Mouse (Mus musculus): ENCODE data around the gene Mapk6. TPM values are rescaled to one million over a fixed set of nuclear protein-coding genes. Genes with fewer than 3 reads are reported as not detected.

Mapk6 gene
- polyA plus RNA-seq, 1 experiment from 2014 or later = 217 TPM

GRCm38 (mm10) chr9:75437653-75438385, 28.0 kb upstream of the Mapk6 start:
- Histone ChIP-seq H3K4me2 (replicated peaks; ENCODE audit: low read depth, low read length) (no peak overlapping the region), H3K4me3 (ENCODE audit: low read depth, low read length) (no peak overlapping the region), H3K9me3 (ENCODE audit: control insufficient read depth, low read length) (no peaks in the 10 kb centered on the region), H3K27me3 (ENCODE audit: control insufficient read depth, insufficient read depth, low read length) (no peaks in the 10 kb centered on the region), H3K4me1 (replicated peaks; ENCODE audit: control insufficient read depth, insufficient read depth, low read length) (peaks cover 5% of the 10 kb centered on the region; the same call in 1 of the 2 replicates), H3K36me3 (ENCODE audit: control insufficient read depth, insufficient read depth, low read length) (no peaks in the 10 kb centered on the region), H3K27ac (ENCODE audit: low read depth, low read length) (no peak overlapping the region), H3K9ac (ENCODE audit: low read depth, low read length) (no peak overlapping the region)
- 37% methylated on average over 6 of the region's 6 CpGs for WGBS
- ATAC-seq (ENCODE audit: low FRiP score) (no peak), DNase-seq (ENCODE audit: low spot score) (peak; percentile 34)

GRCm38 (mm10) chr9:75435918-75436317, 26.1 kb upstream of the Mapk6 start:
- WGBS = 3% methylated on average over 12 of the region's 12 CpGs
- no peak overlapping the region for H3K4me3 ChIP-seq (ENCODE audit: low read depth, low read length)
- peak; percentile 79 for ATAC-seq (ENCODE audit: low FRiP score)
- no peaks in the 10 kb centered on the region for H3K9me3 ChIP-seq (ENCODE audit: control insufficient read depth, low read length)
- no peaks in the 10 kb centered on the region for H3K36me3 ChIP-seq (ENCODE audit: control insufficient read depth, insufficient read depth, low read length)
- H3K4me2 ChIP-seq (replicated peaks; ENCODE audit: low read depth, low read length) = no peak overlapping the region
- no peaks in the 10 kb centered on the region for H3K27me3 ChIP-seq (ENCODE audit: control insufficient read depth, insufficient read depth, low read length)
- no peak overlapping the region for H3K9ac ChIP-seq (ENCODE audit: low read depth, low read length)
- DNase-seq (ENCODE audit: low spot score) = peak; percentile 83
- 0 out of 2 replicates have a peak, but pooled peaks cover 2% of the 10 kb centered on the region for H3K4me1 ChIP-seq (replicated peaks; ENCODE audit: control insufficient read depth, insufficient read depth, low read length)
- no peak overlapping the region for H3K27ac ChIP-seq (ENCODE audit: low read depth, low read length)

GRCm38 (mm10) chr9:75435291-75435690, 25.5 kb upstream of the Mapk6 start:
- DNase-seq (ENCODE audit: low spot score) (no peak), ATAC-seq (ENCODE audit: low FRiP score) (peak; percentile 21; the same call in 1 of the 2 replicates)
- Histone ChIP-seq H3K27me3 (ENCODE audit: control insufficient read depth, insufficient read depth, low read length) (no peaks in the 10 kb centered on the region), H3K4me2 (replicated peaks; ENCODE audit: low read depth, low read length) (no peak overlapping the region), H3K9me3 (ENCODE audit: control insufficient read depth, low read length) (no peaks in the 10 kb centered on the region), H3K4me3 (ENCODE audit: low read depth, low read length) (no peak overlapping the region), H3K9ac (ENCODE audit: low read depth, low read length) (no peak overlapping the region), H3K4me1 (replicated peaks; ENCODE audit: control insufficient read depth, insufficient read depth, low read length) (0 out of 2 replicates have a peak, but pooled peaks cover 2% of the 10 kb centered on the region), H3K36me3 (ENCODE audit: control insufficient read depth, insufficient read depth, low read length) (no peaks in the 10 kb centered on the region), H3K27ac (ENCODE audit: low read depth, low read length) (no peak overlapping the region)
- WGBS = 82% methylated on average over 4 of the region's 4 CpGs

GRCm38 (mm10) chr9:75434872-75435271, 25.1 kb upstream of the Mapk6 start:
- Histone ChIP-seq H3K9ac (ENCODE audit: low read depth, low read length) (no peak overlapping the region), H3K36me3 (ENCODE audit: control insufficient read depth, insufficient read depth, low read length) (no peaks in the 10 kb centered on the region), H3K9me3 (ENCODE audit: control insufficient read depth, low read length) (no peaks in the 10 kb centered on the region), H3K4me1 (replicated peaks; ENCODE audit: control insufficient read depth, insufficient read depth, low read length) (0 out of 2 replicates have a peak, but pooled peaks cover 2% of the 10 kb centered on the region), H3K4me3 (ENCODE audit: low read depth, low read length) (no peak overlapping the region), H3K4me2 (replicated peaks; ENCODE audit: low read depth, low read length) (no peak overlapping the region), H3K27ac (ENCODE audit: low read depth, low read length) (no peak overlapping the region), H3K27me3 (ENCODE audit: control insufficient read depth, insufficient read depth, low read length) (no peaks in the 10 kb centered on the region)
- ATAC-seq (ENCODE audit: low FRiP score) = no peak
- WGBS = 86% methylated on average over 6 of the region's 6 CpGs
- no peak for DNase-seq (ENCODE audit: low spot score)

GRCm38 (mm10) chr9:75434172-75434793, 24.5 kb upstream of the Mapk6 start:
- Histone ChIP-seq H3K4me3 (ENCODE audit: low read depth, low read length) (no peak overlapping the region), H3K9me3 (ENCODE audit: control insufficient read depth, low read length) (no peaks in the 10 kb centered on the region), H3K4me2 (replicated peaks; ENCODE audit: low read depth, low read length) (no peak overlapping the region), H3K27ac (ENCODE audit: low read depth, low read length) (no peak overlapping the region; the same call in 1 of the 2 replicates), H3K36me3 (ENCODE audit: control insufficient read depth, insufficient read depth, low read length) (no peaks in the 10 kb centered on the region), H3K4me1 (replicated peaks; ENCODE audit: control insufficient read depth, insufficient read depth, low read length) (0 out of 2 replicates have a peak, but pooled peaks cover 2% of the 10 kb centered on the region), H3K27me3 (ENCODE audit: control insufficient read depth, insufficient read depth, low read length) (no peaks in the 10 kb centered on the region), H3K9ac (ENCODE audit: low read depth, low read length) (no peak overlapping the region)
- DNase-seq (ENCODE audit: low spot score) = peak; percentile 56
- WGBS = 56% methylated on average over 7 of the region's 7 CpGs
- no peak for ATAC-seq (ENCODE audit: low FRiP score)

GRCm38 (mm10) chr9:75432694-75433093, 22.9 kb upstream of the Mapk6 start:
- Histone ChIP-seq H3K9ac (ENCODE audit: low read depth, low read length) (no peak overlapping the region), H3K27ac (ENCODE audit: low read depth, low read length) (no peak overlapping the region), H3K4me2 (replicated peaks; ENCODE audit: low read depth, low read length) (no peak overlapping the region), H3K4me3 (ENCODE audit: low read depth, low read length) (no peak overlapping the region), H3K9me3 (ENCODE audit: control insufficient read depth, low read length) (no peaks in the 10 kb centered on the region), H3K4me1 (replicated peaks; ENCODE audit: control insufficient read depth, insufficient read depth, low read length) (0 out of 2 replicates have a peak, but pooled peaks cover 2% of the 10 kb centered on the region), H3K27me3 (ENCODE audit: control insufficient read depth, insufficient read depth, low read length) (no peaks in the 10 kb centered on the region), H3K36me3 (ENCODE audit: control insufficient read depth, insufficient read depth, low read length) (no peaks in the 10 kb centered on the region)
- 74% methylated on average over 3 of the region's 3 CpGs for WGBS
- no peak for DNase-seq (ENCODE audit: low spot score)
- no peak for ATAC-seq (ENCODE audit: low FRiP score)

- 0 out of 2 replicates have a peak, but pooled peaks cover 2% of the 10 kb centered on the region for H3K4me1 ChIP-seq (replicated peaks; ENCODE audit: control insufficient read depth, insufficient read depth, low read length)
- no peak overlapping the region for H3K27ac ChIP-seq (ENCODE audit: low read depth, low read length)
- H3K4me2 ChIP-seq (replicated peaks; ENCODE audit: low read depth, low read length) = no peak overlapping the region
- WGBS = 81% methylated on average over 16 of the region's 16 CpGs
- H3K9me3 ChIP-seq (ENCODE audit: control insufficient read depth, low read length) = no peaks in the 10 kb centered on the region
- H3K27me3 ChIP-seq (ENCODE audit: control insufficient read depth, insufficient read depth, low read length) = no peaks in the 10 kb centered on the region
- H3K9ac ChIP-seq (ENCODE audit: low read depth, low read length) = no peak overlapping the region
- H3K4me3 ChIP-seq (ENCODE audit: low read depth, low read length) = no peak overlapping the region
- DNase-seq (ENCODE audit: low spot score) = no peak
- ATAC-seq (ENCODE audit: low FRiP score) = no peak
- H3K36me3 ChIP-seq (ENCODE audit: control insufficient read depth, insufficient read depth, low read length) = no peaks in the 10 kb centered on the region
Observed at GRCm38 (mm10) chr9:75430822-75431621, 21.2 kb upstream of the Mapk6 start.

- no peak for ATAC-seq (ENCODE audit: low FRiP score)
- Histone ChIP-seq H3K36me3 (ENCODE audit: control insufficient read depth, insufficient read depth, low read length) (no peaks in the 10 kb centered on the region), H3K4me1 (replicated peaks; ENCODE audit: control insufficient read depth, insufficient read depth, low read length) (no peaks in the 10 kb centered on the region), H3K4me3 (ENCODE audit: low read depth, low read length) (no peak overlapping the region), H3K9me3 (ENCODE audit: control insufficient read depth, low read length) (no peaks in the 10 kb centered on the region), H3K27ac (ENCODE audit: low read depth, low read length) (no peak overlapping the region), H3K9ac (ENCODE audit: low read depth, low read length) (no peak overlapping the region), H3K4me2 (replicated peaks; ENCODE audit: low read depth, low read length) (no peak overlapping the region), H3K27me3 (ENCODE audit: control insufficient read depth, insufficient read depth, low read length) (no peaks in the 10 kb centered on the region)
- DNase-seq (ENCODE audit: low spot score) = no peak
- WGBS = 85% methylated on average over 1 of the region's 1 CpGs
Observed at GRCm38 (mm10) chr9:75429657-75430056, 19.9 kb upstream of the Mapk6 start.
